ENCODE assay signal across 10 mouse cellular contexts in the genomic region with DNA sequence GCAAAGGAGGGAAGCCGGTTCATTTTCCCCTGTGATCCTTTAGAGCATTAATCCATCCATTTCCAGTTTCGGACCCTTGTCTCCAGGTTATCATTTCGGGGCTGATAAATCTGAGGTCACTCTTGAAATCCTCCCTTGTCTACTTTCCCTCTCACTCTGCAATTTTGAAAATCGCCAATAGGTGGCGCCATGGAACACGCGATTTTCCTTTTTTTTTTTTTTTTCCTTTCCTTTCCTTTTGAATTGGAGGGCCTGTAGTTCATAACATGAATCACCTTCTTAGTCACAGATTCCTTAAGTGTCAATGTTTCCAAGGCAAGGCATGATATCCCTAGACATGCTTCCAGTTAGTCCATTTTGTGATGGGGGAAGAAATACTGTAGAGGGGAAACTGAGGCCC. TPM values are rescaled to one million over a fixed set of nuclear protein-coding genes. Genes with fewer than 3 reads are reported as not detected.
DNase-seq lines count a peak whose midpoint lies in the region; ATAC-seq and TF ChIP-seq lines count a peak whose summit lies in the region.
"Had no signal": no experiment of that assay in that cellular context is flagged by ENCODE, and none has a peak within 500 bp of the region (broad histone marks: within the 10 kb centered on the region; RNA-seq: fewer than 3 reads in every experiment).

No protein-coding gene starts in this region.

- no peak for ATAC-seq in heart, embryonic 12.5 days (ENCODE audit: insufficient number of reproducible peaks, low FRiP score)
- no peak for ATAC-seq in forebrain, embryonic 12.5 days (ENCODE audit: low FRiP score)
- ATAC-seq: forebrain, embryonic 13.5 days had no signal

- H3K9me3 ChIP-seq in heart, embryonic 12.5 days (replicated peaks): no peaks in the 10 kb centered on the region
- no peaks in the 10 kb centered on the region for H3K9me3 ChIP-seq in forebrain, embryonic 12.5 days
- H3K9me3 ChIP-seq: forebrain, embryonic 13.5 days; midbrain, embryonic 12.5 days had no signal

- no peak overlapping the region for H3K27ac ChIP-seq in heart, adult 2 months
- no peak overlapping the region for H3K27ac ChIP-seq in heart, embryonic 12.5 days (ENCODE audit: poor library complexity, severe bottlenecking)
- no peak overlapping the region for H3K27ac ChIP-seq in forebrain, embryonic 12.5 days
- H3K27ac ChIP-seq: forebrain, embryonic 13.5 days; midbrain, embryonic 12.5 days had no signal

- H3K9ac ChIP-seq in heart, adult 2 months (ENCODE audit: low read depth, low read length): no peak overlapping the region
- no peak overlapping the region for H3K9ac ChIP-seq in heart, embryonic 12.5 days
- no peak overlapping the region for H3K9ac ChIP-seq in forebrain, embryonic 12.5 days
- H3K9ac ChIP-seq: forebrain, embryonic 13.5 days; midbrain, embryonic 12.5 days had no signal

- intact Hi-C loops in heart, adult 2 months (cut with DNase I): loop anchor here (2.0 kb wide), 1 partner anchor 294 kb away; no protein-coding TSS in a partner anchor
- intact Hi-C loops in left cerebral cortex, postnatal 4 days (cut with DNase I): no loop called here

- peaks cover 2% of the 10 kb centered on the region; the same call in 1 of the 2 replicates for H3K27me3 ChIP-seq in heart, adult 2 months (ENCODE audit: control insufficient read depth, insufficient read depth, low read length)
- H3K27me3 ChIP-seq in heart, embryonic 12.5 days (replicated peaks): peaks cover 63% of the 10 kb centered on the region
- peaks cover 56% of the 10 kb centered on the region for H3K27me3 ChIP-seq in forebrain, embryonic 12.5 days

- TF ChIP-seq EP300 in heart, adult 2 months (IDR thresholded peaks at IDR 0.05; ENCODE audit: insufficient read depth, low read depth, low read length): no peak

- no peaks in the 10 kb centered on the region for H3K79me2 ChIP-seq in heart, adult 2 months (replicated peaks; ENCODE audit: control insufficient read depth, insufficient read depth, low read length)

- no peak overlapping the region for H3K4me3 ChIP-seq in heart, adult 2 months
- H3K4me3 ChIP-seq in heart, embryonic 12.5 days: no peak overlapping the region
- no peak overlapping the region for H3K4me3 ChIP-seq in lung, adult 2 months (replicated peaks; ENCODE audit: extremely low read depth, low read depth, low read length)
- no peak overlapping the region for H3K4me3 ChIP-seq in forebrain, embryonic 12.5 days (replicated peaks)
- H3K4me3 ChIP-seq: forebrain, embryonic 13.5 days; midbrain, embryonic 12.5 days had no signal

- peak; percentile 75 for TF ChIP-seq CTCF in heart, adult 2 months (IDR thresholded peaks at IDR 0.05)
- no peak for TF ChIP-seq CTCF in lung, adult 2 months (IDR thresholded peaks at IDR 0.05; ENCODE audit: insufficient read depth, low read length)

- H3K4me2 ChIP-seq in heart, embryonic 12.5 days: no peak overlapping the region
- H3K4me2 ChIP-seq in forebrain, embryonic 12.5 days: no peak overlapping the region
- H3K4me2 ChIP-seq: forebrain, embryonic 13.5 days; midbrain, embryonic 12.5 days had no signal

- no peak for DNase-seq in heart, adult 2 months
- peak; percentile 7 for DNase-seq in lung, adult 2 months
- DNase-seq in lung, postnatal 4 days: no peak
- peak; percentile 29 for DNase-seq in R1 (ENCODE audit: low read depth, low spot score)
- peak; percentile 55 for DNase-seq in left cerebral cortex, postnatal 4 days
- DNase-seq in spleen, postnatal 4 days (ENCODE audit: low spot score in 2 of 2): no peak

- TF ChIP-seq POLR2A in heart, adult 2 months (IDR thresholded peaks at IDR 0.05; ENCODE audit: insufficient read depth, low read depth, low read length): no peak
- no peak for TF ChIP-seq POLR2A in lung, adult 2 months (IDR thresholded peaks at IDR 0.05; ENCODE audit: borderline replicate concordance, extremely low read depth, low read depth, low read length)

- H3K4me1 ChIP-seq in heart, adult 2 months (ENCODE audit: control insufficient read depth, insufficient read depth, low read length): no peaks in the 10 kb centered on the region
- H3K4me1 ChIP-seq in heart, embryonic 12.5 days (replicated peaks): no peaks in the 10 kb centered on the region
- no peaks in the 10 kb centered on the region for H3K4me1 ChIP-seq in lung, adult 2 months (ENCODE audit: control insufficient read depth, insufficient read depth, low read length)
- H3K4me1 ChIP-seq in forebrain, embryonic 12.5 days: peaks cover 25% of the 10 kb centered on the region

- H3K36me3 ChIP-seq in heart, adult 2 months (ENCODE audit: control insufficient read depth, insufficient read depth, low read length): no peaks in the 10 kb centered on the region
- no peaks in the 10 kb centered on the region for H3K36me3 ChIP-seq in heart, embryonic 12.5 days
- H3K36me3 ChIP-seq in forebrain, embryonic 12.5 days (replicated peaks): no peaks in the 10 kb centered on the region
- H3K36me3 ChIP-seq: midbrain, embryonic 12.5 days had no signal

- 7% methylated on average over 7 of the region's 7 CpGs for WGBS in heart, adult 2 months
- 13% methylated on average over 7 of the region's 7 CpGs for WGBS in heart, embryonic 12.5 days
- 8% methylated on average over 7 of the region's 7 CpGs for WGBS in lung, adult 2 months
- 12% methylated on average over 7 of the region's 7 CpGs for WGBS in forebrain, embryonic 12.5 days

RNA-seq across cellular contexts. Expression of gene Igsf21, which starts 5.8 kb away (rescaled TPM):
- under 1 TPM; 0.14 to 0.16 TPM for total RNA-seq in heart, adult 2 months (2021)
- polyA plus RNA-seq in heart, adult 2 months (2012; rRNA removed): 0.32 and 0.76 TPM in 2 replicates
- polyA plus RNA-seq in heart, embryonic 12.5 days (2016; fragmentation: Nextera tagmentation; extraction: Ambion mirVana): 0.17 TPM in 1 of 2 replicates, not detected in the other
- polyA plus RNA-seq in lung, adult 2 months (2012; rRNA removed): 0.17 and 0.26 TPM in 2 replicates
- 100 to 1,000 TPM; 104 to 114 TPM for total RNA-seq in left cerebral cortex, postnatal 4 days (2021)
- polyA plus RNA-seq in forebrain, embryonic 12.5 days (2016; fragmentation: Nextera tagmentation; extraction: Ambion mirVana): 21.7 and 22.8 TPM in 2 replicates

Comparison
In these comparisons a context has a peak if more than half of its experiments do, and no peak if none do; other contexts are left out.
1. DNase-seq: peak in lung, adult 2 months (single experiment), R1 (single experiment) and left cerebral cortex, postnatal 4 days (single experiment); none in heart, adult 2 months (0 of 2), lung, postnatal 4 days (0 of 2) and spleen, postnatal 4 days (0 of 2).
2. RNA of gene Igsf21, which starts 5.8 kb away (polyA plus RNA-seq): 21.7 to 22.8 TPM in forebrain, embryonic 12.5 days; 0.32 to 0.76 TPM in heart, adult 2 months, 0.17 to 0.26 TPM in lung, adult 2 months and 0.17 TPM in heart, embryonic 12.5 days; every median in the first group is over 10 times any median in the second.